Mouse (Mus musculus) limb, embryonic 14.5 days (tissue): ENCODE measurements at regions not wholly inside any gene's neighbourhood (a gene's known extent, or its start where the extent isn't known, plus 50 kb on each side); places are given as distances from the start of the nearest gene placed in this dataset.

Experiments
- ATAC-seq: fragments of 200-750 bp; cut with Nextera tagmentation; 2 replicates; pipeline ENCODE4 v1.8.0; 2017; ENCODE audit warnings: low read depth, moderate number of reproducible peaks, moderate TSS enrichment; ENCODE audit not compliant: low FRiP score
- DNase-seq: peaks from one replicate; pipeline ENCODE4 v3.0.0-alpha.2; 2015; ENCODE audit warnings: low spot score
- H3K27ac ChIP-seq: fragments of 300-500 bp; sonication (generic); replicated peaks from 2 replicates; pipeline ENCODE4 v1.5.1; 2014; ENCODE audit warnings: low read depth, mild to moderate bottlenecking, low read length, moderate library complexity, mixed read lengths
- H3K27me3 ChIP-seq: fragments of 300-500 bp; sonication (generic); 2 replicates; pipeline ENCODE4 v1.6.1; 2014; ENCODE audit warnings: low read length, mixed read lengths; ENCODE audit not compliant: control insufficient read depth, insufficient read depth
- H3K36me3 ChIP-seq: fragments of 300-500 bp; sonication (generic); 2 replicates; pipeline ENCODE4 v1.6.1; 2014; ENCODE audit warnings: mild to moderate bottlenecking, low read length, moderate library complexity, mixed read lengths; ENCODE audit not compliant: control insufficient read depth, insufficient read depth
- H3K4me1 ChIP-seq: fragments of 300-500 bp; sonication (generic); 2 replicates; pipeline ENCODE4 v1.6.1; 2014; ENCODE audit warnings: antibody characterized with exemption, low read length, mixed read lengths; ENCODE audit not compliant: control insufficient read depth, insufficient read depth
- H3K4me2 ChIP-seq: fragments of 300-500 bp; sonication (generic); replicated peaks from 2 replicates; pipeline ENCODE4 v1.6.1; 2014; ENCODE audit warnings: low read depth, mild to moderate bottlenecking, low read length, moderate library complexity; ENCODE audit not compliant: severe bottlenecking
- H3K4me3 ChIP-seq: fragments of 300-500 bp; sonication (generic); replicated peaks from 2 replicates; pipeline ENCODE4 v1.5.1; 2014; ENCODE audit warnings: low read length
- H3K9ac ChIP-seq: fragments of 300-500 bp; sonication (generic); 2 replicates; pipeline ENCODE4 v1.6.1; 2014; ENCODE audit warnings: mild to moderate bottlenecking, low read depth, low read length, moderate library complexity; ENCODE audit not compliant: severe bottlenecking
- H3K9me3 ChIP-seq: fragments of 300-500 bp; sonication (generic); 2 replicates; pipeline ENCODE4 v1.6.1; 2016; ENCODE audit warnings: low read length; ENCODE audit not compliant: control insufficient read depth
- POLR2A ChIP-seq: fragments of 200-500 bp; IDR thresholded peaks from 2 replicates; pipeline ENCODE4 v1.8.0; 2012; ENCODE audit warnings: inconsistent platforms, mild to moderate bottlenecking, moderate library complexity, borderline replicate concordance; ENCODE audit not compliant: insufficient read depth, insufficient read length; ENCODE audit errors: extremely low read depth
- WGBS: fragments of 180-500 bp; shearing (Covaris S2); extraction: QIAGEN DNeasy Blood & Tissue Kit; methylation state at CpG from one replicate; pipeline ENCODE4 v1.1.7; 2014; 5-methylcytosine and 5-hydroxymethylcytosine counted together

- H3K4me2 ChIP-seq, result no peak overlapping the region
- H3K27me3 ChIP-seq, result no peaks in the 10 kb centered on the region
- no peak for TF ChIP-seq POLR2A
Measured at GRCm38 (mm10) chr8:39833251-39833650, 841.6 kb upstream of the Adam24 start.

GRCm38 (mm10) chr8:39846854-39847253 lies 828.0 kb upstream of the Adam24 start:
- no peaks in the 10 kb centered on the region for H3K27me3 ChIP-seq
- H3K9ac ChIP-seq, result no peak overlapping the region
- no peaks in the 10 kb centered on the region for H3K4me1 ChIP-seq
- no peaks in the 10 kb centered on the region for H3K9me3 ChIP-seq
- DNase-seq (peak; percentile 14), ATAC-seq (no peak)
- no peaks in the 10 kb centered on the region for H3K36me3 ChIP-seq
- TF ChIP-seq POLR2A, result no peak
- H3K4me2 ChIP-seq, result no peak overlapping the region
- H3K4me3 ChIP-seq, result no peak overlapping the region
- no peak overlapping the region for H3K27ac ChIP-seq
- 39% methylated on average over 2 of the region's 2 CpGs for WGBS

More at GRCm38 (mm10) chr8:39833251-39833650, 841.6 kb upstream of the Adam24 start:
- H3K9me3 ChIP-seq, result no peaks in the 10 kb centered on the region
- H3K4me1 ChIP-seq, result no peaks in the 10 kb centered on the region
- WGBS, result 83% methylated on average over 1 of the region's 1 CpGs
- no peaks in the 10 kb centered on the region for H3K36me3 ChIP-seq
- ATAC-seq, result no peak
- no peak overlapping the region for H3K9ac ChIP-seq
- no peak overlapping the region for H3K27ac ChIP-seq
- H3K4me3 ChIP-seq, result no peak overlapping the region
- DNase-seq, result no peak

DNA sequence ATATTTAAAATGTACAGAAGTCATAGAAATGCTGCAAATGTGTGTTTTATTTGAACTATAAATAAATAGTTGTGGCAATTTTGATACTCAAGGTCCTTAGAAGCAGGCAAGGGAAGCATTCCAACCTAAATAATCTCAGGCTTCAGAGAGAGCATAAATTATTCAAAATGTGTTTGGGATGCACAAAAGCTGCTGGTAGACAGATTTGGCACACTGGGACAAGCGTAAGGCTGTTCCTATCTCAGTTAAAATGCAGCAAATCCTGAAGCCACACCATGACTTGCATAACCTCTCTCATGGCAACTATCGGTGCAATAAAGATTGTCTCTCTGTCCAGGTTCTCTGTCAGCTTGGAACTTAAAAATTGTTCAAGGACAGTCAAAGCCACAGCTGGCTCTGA lies 812.3 kb upstream of the Adam24 start:
- Histone ChIP-seq H3K9ac (no peak overlapping the region), H3K36me3 (no peaks in the 10 kb centered on the region), H3K4me2 (no peak overlapping the region), H3K4me1 (no peaks in the 10 kb centered on the region), H3K27me3 (no peaks in the 10 kb centered on the region), H3K4me3 (no peak overlapping the region), H3K9me3 (no peaks in the 10 kb centered on the region), H3K27ac (no peak overlapping the region)
- 98% methylated on average over 2 of the region's 2 CpGs for WGBS
- DNase-seq (no peak), ATAC-seq (no peak)
- TF ChIP-seq POLR2A, result no peak

DNA sequence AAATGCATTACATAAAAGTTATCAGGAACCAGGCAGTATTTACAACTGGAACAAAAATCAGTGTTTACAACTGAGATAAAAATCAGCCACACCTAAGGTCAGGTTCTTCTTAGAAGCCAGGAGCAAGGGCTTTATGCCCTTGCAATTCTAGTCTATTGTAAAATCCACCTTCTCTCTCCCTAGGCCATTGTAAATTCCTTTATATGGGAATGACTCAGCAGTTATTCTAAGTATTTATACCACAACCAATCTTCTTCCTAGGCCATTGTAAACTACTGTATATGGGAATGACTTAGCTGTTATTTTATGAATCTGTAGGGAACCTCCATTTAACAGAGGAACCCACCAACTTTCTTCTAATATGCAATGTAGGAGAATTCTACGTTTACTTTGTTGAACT lies 772.6 kb upstream of the Adam24 start:
- Histone ChIP-seq H3K27me3 (no peaks in the 10 kb centered on the region), H3K9ac (no peak overlapping the region), H3K4me3 (no peak overlapping the region), H3K36me3 (no peaks in the 10 kb centered on the region), H3K27ac (no peak overlapping the region), H3K4me2 (no peak overlapping the region), H3K4me1 (no peaks in the 10 kb centered on the region), H3K9me3 (no peaks in the 10 kb centered on the region)
- no peak for DNase-seq
- no peak for TF ChIP-seq POLR2A
- 62% methylated on average over 1 of the region's 1 CpGs for WGBS
- no peak for ATAC-seq

DNA sequence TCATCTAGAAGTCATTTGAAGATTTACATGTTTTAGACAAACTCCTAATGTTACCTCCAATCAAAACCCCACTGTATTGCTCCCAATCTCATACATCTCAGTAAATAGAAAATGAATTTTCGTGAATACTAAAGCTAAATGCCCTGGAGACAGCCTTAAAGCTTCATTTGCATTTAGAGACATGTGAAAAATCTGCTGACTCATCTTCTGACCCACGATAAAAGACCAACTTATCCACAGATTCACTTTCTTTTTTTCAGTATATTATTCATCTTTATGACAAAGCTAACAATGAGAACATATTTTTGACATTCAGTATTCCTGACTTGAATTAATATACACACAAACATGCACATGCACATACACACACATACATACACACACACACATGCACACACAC lies 762.0 kb upstream of the Adam24 start:
- DNase-seq, result no peak
- Histone ChIP-seq H3K4me1 (no peaks in the 10 kb centered on the region), H3K27me3 (no peaks in the 10 kb centered on the region), H3K36me3 (no peaks in the 10 kb centered on the region), H3K9me3 (no peaks in the 10 kb centered on the region), H3K4me3 (no peak overlapping the region), H3K27ac (no peak overlapping the region), H3K9ac (no peak overlapping the region), H3K4me2 (no peak overlapping the region)
- TF ChIP-seq POLR2A, result no peak
- ATAC-seq, result no peak
- 62% methylated on average over 2 of the region's 2 CpGs for WGBS

DNA sequence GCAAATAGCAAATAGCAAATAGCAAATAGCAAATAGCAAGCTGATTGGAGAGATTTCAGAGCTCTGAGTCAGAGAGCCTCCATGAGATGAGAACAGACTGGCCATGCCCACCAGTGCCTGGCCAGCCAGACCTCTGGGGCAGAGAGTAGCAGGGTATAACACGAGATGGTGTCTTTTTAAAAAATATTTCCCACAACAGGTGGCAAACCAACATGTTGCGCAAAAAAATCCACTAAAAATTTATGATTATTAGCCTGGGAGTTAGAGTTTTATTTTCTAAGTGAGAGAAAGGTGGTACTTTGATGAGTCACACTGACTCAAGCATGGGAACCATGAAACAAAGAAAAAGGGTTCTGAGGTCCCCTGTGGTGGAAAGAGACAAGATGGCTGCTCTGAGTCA lies 753.5 kb upstream of the Adam24 start:
- Histone ChIP-seq H3K27ac (no peak overlapping the region), H3K9ac (no peak overlapping the region), H3K27me3 (no peaks in the 10 kb centered on the region), H3K4me3 (no peak overlapping the region), H3K4me2 (no peak overlapping the region), H3K4me1 (no peaks in the 10 kb centered on the region), H3K9me3 (no peaks in the 10 kb centered on the region), H3K36me3 (no peaks in the 10 kb centered on the region)
- 72% methylated on average over 2 of the region's 2 CpGs for WGBS
- ATAC-seq (no peak), DNase-seq (no peak)
- TF ChIP-seq POLR2A, result no peak
